11 mouse cellular contexts compared by ENCODE assay signal in genomic region chr19:36678382-36679027, GRCm38 (mm10). TPM values are rescaled to one million over a fixed set of nuclear protein-coding genes. Genes with fewer than 3 reads are reported as not detected.
A peak's percentile ranks its signal among the peaks of the same experiment; 100 is the strongest.
DNase-seq lines count a peak whose midpoint lies in the region; ATAC-seq and TF ChIP-seq lines count a peak whose summit lies in the region.
"Had no signal": no experiment of that assay in that cellular context is flagged by ENCODE, and none has a peak within 500 bp of the region (broad histone marks: within the 10 kb centered on the region; RNA-seq: fewer than 3 reads in every experiment).

No protein-coding gene starts in this region.

- peak overlapping the region; percentile 83 for H3K27ac ChIP-seq in heart, embryonic 10.5 days
- peak overlapping the region; percentile 74 for H3K27ac ChIP-seq in hindbrain, postnatal 0 days
- H3K27ac ChIP-seq: macrophage had no signal

- H3K36me3 ChIP-seq in heart, embryonic 10.5 days: no peaks in the 10 kb centered on the region
- no peaks in the 10 kb centered on the region for H3K36me3 ChIP-seq in hindbrain, postnatal 0 days (ENCODE audit: insufficient read depth, low read length)
- H3K36me3 ChIP-seq: stomach, embryonic 15.5 days had no signal

- H3K27me3 ChIP-seq in heart, embryonic 10.5 days (ENCODE audit: insufficient read depth, poor library complexity, severe bottlenecking): no peaks in the 10 kb centered on the region
- H3K27me3 ChIP-seq in hindbrain, postnatal 0 days (ENCODE audit: insufficient read depth, low read length): no peaks in the 10 kb centered on the region
- H3K27me3 ChIP-seq: stomach, embryonic 15.5 days had no signal

- no peaks in the 10 kb centered on the region for H3K9me3 ChIP-seq in heart, embryonic 10.5 days
- H3K9me3 ChIP-seq in hindbrain, postnatal 0 days (ENCODE audit: low read length): no peaks in the 10 kb centered on the region
- H3K9me3 ChIP-seq: stomach, embryonic 15.5 days had no signal

- no peak for ATAC-seq in hindbrain, postnatal 0 days
- ATAC-seq: CD4-positive, CD25-positive, alpha-beta regulatory T cell, adult 4 months had no signal

- peak; percentile 50 for DNase-seq in heart, embryonic 10.5 days (ENCODE audit: low spot score)
- no peak for DNase-seq in heart, adult 9 months (ENCODE audit: low spot score in 2 of 2)
- DNase-seq in testis, postnatal 10 days (ENCODE audit: low spot score): peak; percentile 14
- no peak for DNase-seq in testis, postnatal 14 days (ENCODE audit: low spot score)
- no peak for DNase-seq in hindbrain, postnatal 0 days (ENCODE audit: low spot score)
- no peak for DNase-seq in cerebellum, postnatal 10 days
- DNase-seq in ovary, postnatal 36 days (ENCODE audit: low spot score): no peak
- no peak for DNase-seq in cerebellum, adult 18-20 months

- no peak overlapping the region for H3K4me2 ChIP-seq in hindbrain, postnatal 0 days (ENCODE audit: low read depth, low read length)
- H3K4me2 ChIP-seq: stomach, embryonic 15.5 days had no signal

- H3K4me1 ChIP-seq in heart, embryonic 10.5 days: peaks cover 57% of the 10 kb centered on the region
- H3K4me1 ChIP-seq in hindbrain, postnatal 0 days (ENCODE audit: insufficient read depth, low read length): peaks cover 14% of the 10 kb centered on the region

- H3K4me3 ChIP-seq in heart, embryonic 10.5 days: no peak overlapping the region
- no peak overlapping the region for H3K4me3 ChIP-seq in hindbrain, postnatal 0 days (ENCODE audit: low read length)
- H3K4me3 ChIP-seq: stomach, embryonic 15.5 days had no signal

- TF ChIP-seq CTCF in hindbrain, postnatal 0 days (IDR thresholded peaks at IDR 0.05; ENCODE audit: low read depth): no peak

- WGBS in heart, embryonic 10.5 days: 77% methylated on average over 7 of the region's 7 CpGs
- 51% methylated on average over 7 of the region's 7 CpGs for WGBS in hindbrain, postnatal 0 days

- no peak overlapping the region for H3K9ac ChIP-seq in hindbrain, postnatal 0 days (replicated peaks; ENCODE audit: low read length)
- H3K9ac ChIP-seq: stomach, embryonic 15.5 days had no signal

RNA-seq across cellular contexts. Expression of gene Ppp1r3c, which starts 57.9 kb away (rescaled TPM):
- 31.3 and 46.9 TPM in 2 replicates for polyA plus RNA-seq in heart, embryonic 10.5 days (2016; fragmentation: Nextera tagmentation; extraction: Ambion mirVana)
- 27.2 and 33.6 TPM in 2 replicates for total RNA-seq in hindbrain, postnatal 0 days (2014; rRNA removed)
- 12.9 and 14.8 TPM in 2 replicates for polyA plus RNA-seq in hindbrain, postnatal 0 days (2015; fragmentation: Nextera tagmentation; extraction: Ambion mirVana)
- polyA plus RNA-seq: CD4-positive, CD25-positive, alpha-beta regulatory T cell, adult 4 months had no signal

Comparison
In these comparisons a context has a peak if more than half of its experiments do, and no peak if none do; other contexts are left out.
1. DNase-seq: peak in heart, embryonic 10.5 days (single experiment) and testis, postnatal 10 days (single experiment); none in heart, adult 9 months (0 of 2), testis, postnatal 14 days (single experiment), hindbrain, postnatal 0 days (single experiment), cerebellum, postnatal 10 days (0 of 2), ovary, postnatal 36 days (single experiment) and cerebellum, adult 18-20 months (0 of 2).